Mouse (Mus musculus) cerebellum, postnatal 4 days (tissue): Measurements from ENCODE around the gene Hoxc6.
A peak's percentile ranks its signal among the peaks of the same experiment; 100 is the strongest.

Source experiments
- DNase-seq, 2 experiments: peaks; one replicate each; pipeline ENCODE4 v3.0.0; 2022; ENCODE audit warnings: low spot score in 2 of 2, mixed read lengths in 1 of 2

The Hoxc6 gene

GRCm38 (mm10) chr15:102967511-102968397 lies 30.3 kb upstream of the Hoxc6 start:
- DNase-seq, result no peak

- DNase-seq, result no peak
These were observed 28.8 kb upstream of the Hoxc6 start for GRCm38 (mm10) chr15:102969296-102969695.

GRCm38 (mm10) chr15:102970740-102971139 lies 27.3 kb upstream of the Hoxc6 start:
- DNase-seq, result no peak

- no peak for DNase-seq
These were observed 25.8 kb upstream of the Hoxc6 start for GRCm38 (mm10) chr15:102972254-102972653.

GRCm38 (mm10) chr15:102972753-102973152 lies 25.3 kb upstream of the Hoxc6 start:
- DNase-seq, result no peak

- no peak for DNase-seq
These were observed 23.0 kb upstream of the Hoxc6 start for GRCm38 (mm10) chr15:102975034-102975433.

GRCm38 (mm10) chr15:102975688-102976111 lies 22.4 kb upstream of the Hoxc6 start:
- DNase-seq, result no peak

- DNase-seq, result no peak
These were observed 21.9 kb upstream of the Hoxc6 start, which contains the start of gene Hoxc9 for GRCm38 (mm10) chr15:102976171-102976570. Gene Hoxc9, plus strand, starts transcription at chr15:102976439.

- DNase-seq, result no peak
These were observed 21.2 kb upstream of the Hoxc6 start for GRCm38 (mm10) chr15:102976631-102977422.

- no peak for DNase-seq
These were observed 20.6 kb upstream of the Hoxc6 start for GRCm38 (mm10) chr15:102977423-102977974.

GRCm38 (mm10) chr15:102978615-102979515 lies 19.2 kb upstream of the Hoxc6 start:
- DNase-seq, result no peak

GRCm38 (mm10) chr15:102979936-102980335 lies 18.1 kb upstream of the Hoxc6 start:
- no peak for DNase-seq

- no peak for DNase-seq
These were observed 17.7 kb upstream of the Hoxc6 start for GRCm38 (mm10) chr15:102980352-102980751.

GRCm38 (mm10) chr15:102980912-102981311 lies 17.1 kb upstream of the Hoxc6 start:
- no peak for DNase-seq

- no peak for DNase-seq
These were observed 16.4 kb upstream of the Hoxc6 start for GRCm38 (mm10) chr15:102981379-102982288.

- DNase-seq, result no peak
These were observed 14.3 kb upstream of the Hoxc6 start for GRCm38 (mm10) chr15:102983716-102984115.

GRCm38 (mm10) chr15:102984521-102984920 lies 13.5 kb upstream of the Hoxc6 start:
- DNase-seq, result no peak

- no peak for DNase-seq
These were observed 13.1 kb upstream of the Hoxc6 start for GRCm38 (mm10) chr15:102984925-102985324.

GRCm38 (mm10) chr15:102987124-102987833 lies 10.8 kb upstream of the Hoxc6 start:
- DNase-seq, result peak; percentile 89 to 95
